ENCODE assay signal across 16 mouse cellular contexts in the genomic region with DNA sequence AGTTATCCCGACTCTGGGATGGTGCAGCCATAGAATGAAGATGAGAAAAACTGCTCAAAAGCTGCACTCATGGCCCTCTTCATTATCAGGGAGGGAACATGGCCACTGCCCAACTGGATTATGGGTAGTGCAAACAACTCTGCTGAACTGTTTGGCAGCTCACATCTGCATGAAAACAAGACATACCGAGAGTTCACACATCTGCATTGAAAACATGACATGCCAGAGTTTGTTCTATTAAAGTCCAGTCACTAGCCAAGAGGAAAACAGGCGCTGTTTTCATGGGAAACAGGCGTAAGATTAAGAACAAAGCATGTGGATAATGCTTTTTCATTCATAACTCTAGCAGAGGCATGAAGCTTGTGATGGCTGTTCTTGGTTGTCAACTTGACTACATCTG. TPM values are rescaled to one million over a fixed set of nuclear protein-coding genes. Genes with fewer than 3 reads are reported as not detected.
DNase-seq lines count a peak whose midpoint lies in the region; ATAC-seq and TF ChIP-seq lines count a peak whose summit lies in the region.
"Had no signal": no experiment of that assay in that cellular context is flagged by ENCODE, and none has a peak within 500 bp of the region (broad histone marks: within the 10 kb centered on the region; RNA-seq: fewer than 3 reads in every experiment).

No protein-coding gene starts in this region.

- no peak overlapping the region for H3K4me3 ChIP-seq in layer of hippocampus, adult 2 months
- H3K4me3 ChIP-seq in midbrain, embryonic 11.5 days (ENCODE audit: low read depth, low read length), result no peak overlapping the region
- no peak overlapping the region for H3K4me3 ChIP-seq in midbrain, postnatal 0 days (ENCODE audit: low read depth, low read length)
- no peak overlapping the region for H3K4me3 ChIP-seq in limb, embryonic 11.5 days (ENCODE audit: low read depth, low read length)
- H3K4me3 ChIP-seq: liver, embryonic 15.5 days; midbrain, embryonic 12.5 days had no signal

- no peak for TF ChIP-seq CTCF in layer of hippocampus, adult 2 months (conservative IDR thresholded peaks at IDR 0.05)
- TF ChIP-seq CTCF in midbrain, postnatal 0 days (IDR thresholded peaks at IDR 0.05), result no peak

- no peak for DNase-seq in layer of hippocampus, adult 2 months (ENCODE audit: low spot score in 2 of 2)
- no peak for DNase-seq in layer of hippocampus, adult 18-20 months (ENCODE audit: low spot score in 2 of 2)
- peak; percentile 81 for DNase-seq in midbrain, embryonic 11.5 days (ENCODE audit: low spot score, missing footprints)
- no peak for DNase-seq in midbrain, postnatal 0 days (ENCODE audit: low spot score)
- no peak for DNase-seq in limb, embryonic 11.5 days (ENCODE audit: low spot score)
- no peak for DNase-seq in cerebellum, postnatal 25 days
- no peak for DNase-seq in right cerebral cortex, adult 18-20 months
- DNase-seq: adrenal gland, adult 2 months; cerebellum, adult 9-11 months; layer of hippocampus, postnatal 36 days; lung, postnatal 14 days had no signal

- H3K4me1 ChIP-seq in midbrain, embryonic 11.5 days (ENCODE audit: control insufficient read depth, insufficient read depth, low read length), result peaks cover 52% of the 10 kb centered on the region
- H3K4me1 ChIP-seq in midbrain, postnatal 0 days (ENCODE audit: insufficient read depth, low read length), result peaks cover 12% of the 10 kb centered on the region
- H3K4me1 ChIP-seq in limb, embryonic 11.5 days (ENCODE audit: control insufficient read depth, insufficient read depth, low read length), result peaks cover 56% of the 10 kb centered on the region

- 53% methylated on average over 4 of the region's 4 CpGs for WGBS in midbrain, embryonic 11.5 days
- WGBS in midbrain, postnatal 0 days, result 41% methylated on average over 4 of the region's 4 CpGs
- WGBS in limb, embryonic 11.5 days, result 28% methylated on average over 4 of the region's 4 CpGs

- no peaks in the 10 kb centered on the region for H3K9me3 ChIP-seq in midbrain, embryonic 11.5 days (ENCODE audit: control insufficient read depth, low read length)
- H3K9me3 ChIP-seq in midbrain, postnatal 0 days (ENCODE audit: low read length), result no peaks in the 10 kb centered on the region
- H3K9me3 ChIP-seq in limb, embryonic 11.5 days (ENCODE audit: control insufficient read depth, low read length), result no peaks in the 10 kb centered on the region
- H3K9me3 ChIP-seq: hindbrain, embryonic 10.5 days; liver, embryonic 15.5 days; midbrain, embryonic 12.5 days had no signal

- no peaks in the 10 kb centered on the region for H3K36me3 ChIP-seq in midbrain, embryonic 11.5 days (ENCODE audit: control insufficient read depth, insufficient read depth, low read length)
- no peaks in the 10 kb centered on the region for H3K36me3 ChIP-seq in midbrain, postnatal 0 days (ENCODE audit: insufficient read depth, low read length)
- no peaks in the 10 kb centered on the region for H3K36me3 ChIP-seq in limb, embryonic 11.5 days (ENCODE audit: control insufficient read depth, insufficient read depth, low read length)
- H3K36me3 ChIP-seq: liver, embryonic 15.5 days; midbrain, embryonic 12.5 days had no signal

- peak overlapping the region; percentile 52; the same call in 1 of the 2 replicates for H3K27ac ChIP-seq in layer of hippocampus, adult 2 months
- H3K27ac ChIP-seq in midbrain, embryonic 11.5 days (ENCODE audit: low read depth, low read length), result no peak overlapping the region; the same call in 1 of the 2 replicates
- no peak overlapping the region for H3K27ac ChIP-seq in midbrain, postnatal 0 days (ENCODE audit: low read depth, low read length)
- 0 out of 2 replicates have a peak overlapping the region, but pooled peaks have one; percentile 12 for H3K27ac ChIP-seq in limb, embryonic 11.5 days (replicated peaks; ENCODE audit: low read depth, low read length)
- H3K27ac ChIP-seq: liver, embryonic 15.5 days had no signal

- H3K9ac ChIP-seq in midbrain, embryonic 11.5 days (ENCODE audit: low read length), result no peak overlapping the region
- no peak overlapping the region for H3K9ac ChIP-seq in midbrain, postnatal 0 days (replicated peaks; ENCODE audit: low read length, poor library complexity, severe bottlenecking)
- no peak overlapping the region for H3K9ac ChIP-seq in limb, embryonic 11.5 days (ENCODE audit: low read length)
- H3K9ac ChIP-seq: liver, embryonic 15.5 days; midbrain, embryonic 12.5 days had no signal

- H3K4me2 ChIP-seq in midbrain, embryonic 11.5 days, result no peak overlapping the region
- no peak overlapping the region for H3K4me2 ChIP-seq in midbrain, postnatal 0 days (ENCODE audit: low read depth, low read length, poor library complexity, severe bottlenecking)
- H3K4me2 ChIP-seq in limb, embryonic 11.5 days (ENCODE audit: low read depth, severe bottlenecking), result no peak overlapping the region
- H3K4me2 ChIP-seq: liver, embryonic 15.5 days had no signal

- H3K27me3 ChIP-seq in midbrain, embryonic 11.5 days (ENCODE audit: control insufficient read depth, insufficient read depth, low read length), result no peaks in the 10 kb centered on the region
- no peaks in the 10 kb centered on the region for H3K27me3 ChIP-seq in midbrain, postnatal 0 days (ENCODE audit: insufficient read depth, low read length)
- no peaks in the 10 kb centered on the region for H3K27me3 ChIP-seq in limb, embryonic 11.5 days (ENCODE audit: control insufficient read depth, insufficient read depth, low read length)
- H3K27me3 ChIP-seq: liver, embryonic 15.5 days; midbrain, embryonic 12.5 days had no signal

- ATAC-seq in midbrain, embryonic 11.5 days (ENCODE audit: low FRiP score), result no peak
- no peak for ATAC-seq in midbrain, postnatal 0 days (ENCODE audit: low FRiP score)
- no peak for ATAC-seq in limb, embryonic 11.5 days (ENCODE audit: insufficient number of reproducible peaks, low FRiP score, low TSS enrichment, low read depth)
- ATAC-seq: hindbrain, postnatal 0 days; intestine, postnatal 0 days had no signal

RNA-seq across cellular contexts. Expression of gene Vgll4, which starts 56.7 kb away (rescaled TPM):
- 10 to 100 TPM; 44.2 to 44.8 TPM for total RNA-seq in layer of hippocampus, adult 2 months (2021)
- total RNA-seq in layer of hippocampus, adult 18-20 months (2021), result 10 to 100 TPM; 46.9 to 49.2 TPM
- polyA plus RNA-seq in midbrain, embryonic 11.5 days (2014; fragmentation: Nextera tagmentation; extraction: Ambion mirVana), result 48.6 and 54.8 TPM in 2 replicates
- 43.7 and 58.5 TPM in 2 replicates for total RNA-seq in midbrain, postnatal 0 days (2014; rRNA removed)
- polyA plus RNA-seq in midbrain, postnatal 0 days (2015; fragmentation: Nextera tagmentation; extraction: Ambion mirVana), result 36.0 and 40.7 TPM in 2 replicates
- polyA plus RNA-seq in limb, embryonic 11.5 days (2014; fragmentation: Nextera tagmentation; extraction: Ambion mirVana), result 98.4 and 101 TPM in 2 replicates

Comparison
In these comparisons a context has a peak if more than half of its experiments do, and no peak if none do; other contexts are left out.
1. H3K27ac ChIP-seq: peak in layer of hippocampus, adult 2 months (single experiment) and limb, embryonic 11.5 days (single experiment); none in midbrain, embryonic 11.5 days (single experiment) and midbrain, postnatal 0 days (single experiment).